Mouse (Mus musculus) lung, embryonic 14.5 days (tissue): ENCODE results near the gene Pdxk. TPM values are rescaled to one million over a fixed set of nuclear protein-coding genes. Genes with fewer than 3 reads are reported as not detected.

Source experiments
- ATAC-seq: fragments of 200-750 bp; cut with Nextera tagmentation; 2 replicates; pipeline ENCODE4 v1.8.0; 2017; ENCODE audit warnings: mild to moderate bottlenecking, moderate TSS enrichment, moderate library complexity; ENCODE audit not compliant: insufficient read depth
- DNase-seq: peaks from one replicate; pipeline ENCODE4 v3.0.0-alpha.2; 2015
- H3K27ac ChIP-seq: fragments of 300-500 bp; sonication (generic); 2 replicates; pipeline ENCODE4 v1.5.1; 2014; ENCODE audit warnings: low read depth, mild to moderate bottlenecking, moderate library complexity
- H3K27me3 ChIP-seq: fragments of 300-500 bp; sonication (generic); 2 replicates; pipeline ENCODE4 v1.6.1; 2014; ENCODE audit warnings: low read length, control low read depth; ENCODE audit not compliant: insufficient read depth
- H3K36me3 ChIP-seq: fragments of 300-500 bp; sonication (generic); 2 replicates; pipeline ENCODE4 v1.6.1; 2014; ENCODE audit warnings: control low read depth; ENCODE audit not compliant: insufficient read depth
- H3K4me1 ChIP-seq: fragments of 300-500 bp; sonication (generic); 2 replicates; pipeline ENCODE4 v1.6.1; 2014; ENCODE audit warnings: antibody characterized with exemption, control low read depth; ENCODE audit not compliant: insufficient read depth
- H3K4me2 ChIP-seq: fragments of 300-500 bp; sonication (generic); 2 replicates; pipeline ENCODE4 v1.6.1; 2014; ENCODE audit warnings: mild to moderate bottlenecking
- H3K4me3 ChIP-seq: fragments of 300-500 bp; sonication (generic); 2 replicates; pipeline ENCODE4 v1.5.1; 2014; ENCODE audit warnings: low read depth, low read length
- H3K9ac ChIP-seq: fragments of 300-500 bp; sonication (generic); 2 replicates; pipeline ENCODE4 v1.6.1; 2014
- H3K9me3 ChIP-seq: fragments of 300-500 bp; sonication (generic); 2 replicates; pipeline ENCODE4 v1.6.1; 2016; ENCODE audit warnings: low read depth, low read length, control low read depth
- CTCF ChIP-seq: IDR thresholded peaks from 2 replicates; pipeline ENCODE4 v1.5.1; 2016; ENCODE audit warnings: antibody characterized with exemption, low read depth
- WGBS: fragments of 180-500 bp; shearing (Covaris S2); extraction: QIAGEN DNeasy Blood & Tissue Kit; methylation state at CpG from one replicate; pipeline ENCODE4 v1.1.7; 2014; 5-methylcytosine and 5-hydroxymethylcytosine counted together
- microRNA-seq: library from miRNA; unstranded; fragments of <30 nt; microRNA quantifications from one replicate; pipeline ENCODE4, GENCODE M21; 2016; ENCODE audit warnings: borderline number of aligned reads
- polyA plus RNA-seq: library from polyadenylated mRNA; unstranded; fragments of >200 nt; fragmentation: Nextera tagmentation; extraction: Ambion mirVana; gene quantifications from 2 replicates; pipeline ENCODE4 v1.2.1, GENCODE M21; 2014

The Pdxk gene
- polyA plus RNA-seq, 1 experiment from 2014 or later = 6.9 TPM

GRCm38 (mm10) chr10:78395819-78396624, 68.8 kb downstream of the Pdxk start:
- Histone ChIP-seq H3K27me3 (peaks cover 15% of the 10 kb centered on the region), H3K36me3 (peaks cover 14% of the 10 kb centered on the region), H3K27ac (no peak overlapping the region), H3K4me2 (no peak overlapping the region), H3K9ac (no peak overlapping the region), H3K9me3 (no peaks in the 10 kb centered on the region), H3K4me1 (no peaks in the 10 kb centered on the region), H3K4me3 (no peak overlapping the region)
- TF ChIP-seq CTCF = peak; percentile 94
- DNase-seq (peak; percentile 99), ATAC-seq (peak; percentile 77)
- whole genome bisulfite sequencing = 9% methylated on average over 17 of the region's 17 CpGs

- no peak for TF ChIP-seq CTCF
- ATAC-seq (no peak), DNase-seq (no peak)
These were observed 69.4 kb downstream of the Pdxk start for GRCm38 (mm10) chr10:78395377-78395776.

GRCm38 (mm10) chr10:78392072-78392471, 72.7 kb downstream of the Pdxk start:
- Histone ChIP-seq H3K9ac (no peak overlapping the region), H3K27ac (no peak overlapping the region), H3K4me1 (no peaks in the 10 kb centered on the region), H3K9me3 (no peaks in the 10 kb centered on the region), H3K4me2 (0 out of 2 replicates have a peak overlapping the region, but pooled peaks have one; percentile 15), H3K27me3 (peaks cover 25% of the 10 kb centered on the region), H3K36me3 (no peaks in the 10 kb centered on the region), H3K4me3 (no peak overlapping the region)
- 3% methylated on average over 18 of the region's 18 CpGs for WGBS
- peak; percentile 89 for TF ChIP-seq CTCF
- peak; percentile 47; the same call in 1 of the 2 replicates for ATAC-seq
- DNase-seq = peak; percentile 89

More at GRCm38 (mm10) chr10:78395377-78395776, 69.4 kb downstream of the Pdxk start:
- H3K9me3 ChIP-seq = no peaks in the 10 kb centered on the region
- no peak overlapping the region for H3K27ac ChIP-seq
- WGBS = 85% methylated on average over 3 of the region's 3 CpGs
- peaks cover 22% of the 10 kb centered on the region for H3K27me3 ChIP-seq
- H3K4me3 ChIP-seq = no peak overlapping the region
- no peak overlapping the region for H3K4me2 ChIP-seq
- peaks cover 7% of the 10 kb centered on the region for H3K36me3 ChIP-seq
- H3K4me1 ChIP-seq = no peaks in the 10 kb centered on the region
- no peak overlapping the region for H3K9ac ChIP-seq

GRCm38 (mm10) chr10:78390982-78391470, 73.7 kb downstream of the Pdxk start:
- no peak for TF ChIP-seq CTCF
- WGBS = 21% methylated on average over 4 of the region's 4 CpGs
- no peak for ATAC-seq
- H3K27ac ChIP-seq = no peak overlapping the region
- no peaks in the 10 kb centered on the region for H3K36me3 ChIP-seq
- DNase-seq = no peak
- H3K4me3 ChIP-seq = no peak overlapping the region
- no peak overlapping the region for H3K4me2 ChIP-seq
- peaks cover 25% of the 10 kb centered on the region for H3K27me3 ChIP-seq
- H3K9me3 ChIP-seq = no peaks in the 10 kb centered on the region
- no peaks in the 10 kb centered on the region for H3K4me1 ChIP-seq
- H3K9ac ChIP-seq = no peak overlapping the region

GRCm38 (mm10) chr10:78388216-78388980, 76.4 kb downstream of the Pdxk start:
- no peaks in the 10 kb centered on the region for H3K36me3 ChIP-seq
- no peaks in the 10 kb centered on the region for H3K9me3 ChIP-seq
- no peak for TF ChIP-seq CTCF
- DNase-seq (no peak), ATAC-seq (no peak)
- H3K4me2 ChIP-seq = no peak overlapping the region
- WGBS = 72% methylated on average over 20 of the region's 20 CpGs
- H3K27ac ChIP-seq = no peak overlapping the region
- peaks cover 25% of the 10 kb centered on the region for H3K27me3 ChIP-seq
- no peak overlapping the region; the same call in 1 of the 2 replicates for H3K9ac ChIP-seq
- H3K4me3 ChIP-seq = no peak overlapping the region
- H3K4me1 ChIP-seq = no peaks in the 10 kb centered on the region

Small RNA genes lying within 50 kb of the gene (microRNA-seq; reads per million reads assigned to microRNA genes)
- gene Mir6410 (not detected), gene Mir6907 (not detected), gene Mir6908 (not detected)

Other genes with a start within 250 kb of the Pdxk start
- 15.7 and 18.0 TPM in 2 replicates for gene Trappc10, start 220.3 kb downstream of the Pdxk start, polyA plus RNA-seq
- gene Agpat3, start 112.5 kb downstream of the Pdxk start, polyA plus RNA-seq = 59.7 and 62.1 TPM in 2 replicates
- 239 and 249 TPM in 2 replicates for gene Rrp1, start 51.9 kb downstream of the Pdxk start, polyA plus RNA-seq
- 201 and 211 TPM in 2 replicates for gene Cstb, start 39.3 kb downstream of the Pdxk start, polyA plus RNA-seq
- not detected in 2 replicates for gene Olfr1358, start 52.5 kb upstream of the Pdxk start, polyA plus RNA-seq
- 33.2 and 33.3 TPM in 2 replicates for gene Ilvbl, start 109.4 kb upstream of the Pdxk start, polyA plus RNA-seq
- gene Syde1, start 127.0 kb upstream of the Pdxk start, polyA plus RNA-seq = 27.3 and 29.3 TPM in 2 replicates
- gene Olfr1357, start 153.1 kb upstream of the Pdxk start, polyA plus RNA-seq = not detected in 2 replicates